Mouse (Mus musculus) liver (tissue): ENCODE results near the gene Adgrf5.
"Not testable (repeated sequence)": the region's sequence is repeated elsewhere in the genome, so short reads cannot be mapped to it uniquely, and the experiment has no call there.

Source experiments
- DNase-seq: peaks from one replicate; pipeline ENCODE4 v3.0.0-alpha.2; 2020; ENCODE audit warnings: mixed read lengths

The Adgrf5 gene

GRCm38 (mm10) chr17:43359826-43360619 lies at the start of gene Adgrf5:
Adgrf5 (plus strand) TSS chr17:43360451.
- DNase-seq = no peak

- no peak for DNase-seq
Observed at GRCm38 (mm10) chr17:43325986-43326671, 34.1 kb upstream of the Adgrf5 start.

GRCm38 (mm10) chr17:43326726-43327700 lies 33.2 kb upstream of the Adgrf5 start:
- peak; percentile 73 for DNase-seq

- peak; percentile 82 for DNase-seq
Observed at GRCm38 (mm10) chr17:43327810-43328209, 32.4 kb upstream of the Adgrf5 start.

GRCm38 (mm10) chr17:43329216-43329615 lies 31.0 kb upstream of the Adgrf5 start:
- DNase-seq = peak; percentile 51

- DNase-seq = peak; percentile 78
Observed at GRCm38 (mm10) chr17:43329761-43330183, 30.5 kb upstream of the Adgrf5 start.

GRCm38 (mm10) chr17:43332686-43333085 lies 27.6 kb upstream of the Adgrf5 start:
- DNase-seq = no peak

GRCm38 (mm10) chr17:43334074-43334473 lies 26.2 kb upstream of the Adgrf5 start:
- DNase-seq = no peak

- no peak for DNase-seq
Observed at GRCm38 (mm10) chr17:43337643-43338042, 22.6 kb upstream of the Adgrf5 start.

GRCm38 (mm10) chr17:43338279-43338678 lies 22.0 kb upstream of the Adgrf5 start:
- no peak for DNase-seq

- not testable (repeated sequence) for DNase-seq
Observed at GRCm38 (mm10) chr17:43346499-43346898, 13.8 kb upstream of the Adgrf5 start.

- DNase-seq = no peak
Observed at GRCm38 (mm10) chr17:43357902-43358539, 2.2 kb upstream of the Adgrf5 start.

GRCm38 (mm10) chr17:43361021-43361420 lies 770 bp downstream of the Adgrf5 start:
- DNase-seq = no peak

- DNase-seq = no peak
Observed at GRCm38 (mm10) chr17:43362362-43362761, 2.1 kb downstream of the Adgrf5 start.

- no peak for DNase-seq
Observed at GRCm38 (mm10) chr17:43362881-43363280, 2.6 kb downstream of the Adgrf5 start.

GRCm38 (mm10) chr17:43363921-43364320 lies 3.7 kb downstream of the Adgrf5 start:
- no peak for DNase-seq

- no peak for DNase-seq
Observed at GRCm38 (mm10) chr17:43365297-43365696, 5.0 kb downstream of the Adgrf5 start.

GRCm38 (mm10) chr17:43366486-43366885 lies 6.2 kb downstream of the Adgrf5 start:
- no peak for DNase-seq

- DNase-seq = no peak
Observed at GRCm38 (mm10) chr17:43368171-43368576, 7.9 kb downstream of the Adgrf5 start.

- no peak for DNase-seq
Observed at GRCm38 (mm10) chr17:43372604-43373003, 12.4 kb downstream of the Adgrf5 start.

GRCm38 (mm10) chr17:43374020-43374419 lies 13.8 kb downstream of the Adgrf5 start:
- DNase-seq = no peak

- no peak for DNase-seq
Observed at GRCm38 (mm10) chr17:43376527-43376926, 16.3 kb downstream of the Adgrf5 start.
